Mouse (Mus musculus) lung, embryonic 16.5 days (tissue): ENCODE data around the gene Dnajc30. TPM values are rescaled to one million over a fixed set of nuclear protein-coding genes. Genes with fewer than 3 reads are reported as not detected.
"Not testable (repeated sequence)": the region's sequence is repeated elsewhere in the genome, so short reads cannot be mapped to it uniquely, and the experiment has no call there.

ENCODE experiments used
- ATAC-seq: fragments of 200-750 bp; cut with Nextera tagmentation; 2 replicates; pipeline ENCODE4 v1.8.0; 2017; ENCODE audit warnings: low read depth, mild to moderate bottlenecking, moderate library complexity
- H3K27ac ChIP-seq: fragments of 300-500 bp; sonication (generic); 2 replicates; pipeline ENCODE4 v1.5.1; 2014; ENCODE audit warnings: mild to moderate bottlenecking, control low read depth, low read length
- H3K27me3 ChIP-seq: fragments of 300-500 bp; sonication (generic); 2 replicates; pipeline ENCODE4 v1.6.1; 2014; ENCODE audit warnings: low read depth, low read length, mixed read lengths; ENCODE audit not compliant: control insufficient read depth, insufficient read depth
- H3K36me3 ChIP-seq: fragments of 300-500 bp; sonication (generic); 2 replicates; pipeline ENCODE4 v1.6.1; 2014; ENCODE audit warnings: low read length; ENCODE audit not compliant: control insufficient read depth, insufficient read depth
- H3K4me1 ChIP-seq: fragments of 300-500 bp; sonication (generic); replicated peaks from 2 replicates; pipeline ENCODE4 v1.6.1; 2014; ENCODE audit warnings: low read length, mixed read lengths; ENCODE audit not compliant: control insufficient read depth, insufficient read depth
- H3K4me2 ChIP-seq: fragments of 300-500 bp; sonication (generic); 2 replicates; pipeline ENCODE4 v1.6.1; 2014; ENCODE audit warnings: low read depth, low read length, control low read depth
- H3K4me3 ChIP-seq: fragments of 300-500 bp; sonication (generic); 2 replicates; pipeline ENCODE4 v1.5.1; 2014; ENCODE audit warnings: mild to moderate bottlenecking, low read length, control low read depth
- H3K9ac ChIP-seq: fragments of 300-500 bp; sonication (generic); 2 replicates; pipeline ENCODE4 v1.6.1; 2014; ENCODE audit warnings: low read length, control low read depth
- H3K9me3 ChIP-seq: fragments of 300-500 bp; sonication (generic); 2 replicates; pipeline ENCODE4 v1.6.1; 2016; ENCODE audit warnings: low read length; ENCODE audit not compliant: control insufficient read depth
- WGBS: fragments of 180-500 bp; shearing (Covaris S2); extraction: QIAGEN DNeasy Blood & Tissue Kit; methylation state at CpG from one replicate; pipeline ENCODE4 v1.1.7; 2014; 5-methylcytosine and 5-hydroxymethylcytosine counted together
- polyA plus RNA-seq: library from polyadenylated mRNA; unstranded; fragments of >200 nt; fragmentation: Nextera tagmentation; extraction: Ambion mirVana; gene quantifications from 2 replicates; pipeline ENCODE4 v1.2.1, GENCODE M21; 2015

Gene Dnajc30
- polyA plus RNA-seq, 1 experiment from 2014 or later, result 32.5 TPM

DNA sequence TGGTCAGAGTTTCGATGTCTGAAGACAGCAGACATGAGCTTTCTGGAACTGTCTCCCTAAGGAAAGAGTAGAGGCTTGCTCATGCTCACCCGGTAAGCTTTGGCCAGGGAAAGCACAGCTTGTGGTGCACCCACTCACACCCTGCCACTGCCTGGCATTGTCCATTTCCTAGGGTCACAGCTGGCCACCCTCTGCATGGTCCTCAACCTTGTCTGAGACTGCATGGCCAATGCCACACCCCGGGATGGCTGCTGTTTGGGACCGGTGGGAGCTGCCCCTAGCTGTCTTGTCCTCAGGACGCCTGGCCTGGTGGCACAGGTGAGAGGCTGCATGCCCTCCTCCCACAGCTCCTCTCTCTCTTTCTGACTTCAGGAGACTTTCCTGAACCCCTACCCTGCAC, 15.5 kb upstream of the Dnajc30 start:
- Histone ChIP-seq H3K4me3 (no peak overlapping the region), H3K4me2 (no peak overlapping the region), H3K27ac (no peak overlapping the region), H3K4me1 (no peaks in the 10 kb centered on the region), H3K9me3 (no peaks in the 10 kb centered on the region), H3K27me3 (no peaks in the 10 kb centered on the region), H3K36me3 (peaks cover 20% of the 10 kb centered on the region), H3K9ac (no peak overlapping the region)
- ATAC-seq, result no peak
- whole genome bisulfite sequencing, result 94% methylated on average over 5 of the region's 5 CpGs

DNA sequence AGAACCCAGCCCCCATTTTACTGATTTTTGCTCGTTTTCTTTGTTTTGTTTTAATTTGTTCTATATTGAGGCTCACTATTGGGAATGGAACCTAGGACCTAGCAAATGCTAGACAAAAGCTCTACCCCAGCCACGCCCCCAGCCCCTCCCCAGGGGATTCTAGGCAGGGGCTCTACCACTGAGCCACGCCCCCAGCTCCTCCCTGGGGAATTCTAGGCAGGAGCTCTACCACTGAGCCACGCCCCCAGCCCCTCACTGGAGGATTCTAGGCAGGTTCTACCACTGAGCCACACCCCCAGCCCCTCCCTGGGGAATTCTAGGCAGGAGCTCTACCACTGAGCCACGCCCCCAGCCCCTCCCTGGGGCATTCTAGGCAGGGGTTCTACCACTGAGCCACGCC, 14.7 kb upstream of the Dnajc30 start:
- not testable (repeated sequence) for ATAC-seq

DNA sequence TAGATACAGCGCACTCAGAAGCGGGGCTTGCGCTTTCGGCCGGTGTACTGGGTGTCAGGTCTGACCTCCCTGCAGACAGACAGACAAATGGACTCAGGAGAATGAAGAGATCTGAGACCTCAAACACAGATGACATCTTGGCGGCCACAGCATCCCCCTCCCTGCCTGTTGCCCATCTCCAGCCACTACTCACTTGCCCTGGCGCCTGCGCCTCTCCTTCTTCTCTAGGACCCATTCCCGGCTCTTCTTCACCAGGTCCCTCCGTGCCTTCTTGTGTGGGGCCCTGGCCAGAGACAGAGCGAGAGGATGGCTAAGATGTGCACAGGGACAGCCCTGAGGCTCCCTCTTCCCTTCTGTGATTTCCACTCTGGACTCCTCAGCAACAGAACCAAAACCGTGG, 10.6 kb upstream of the Dnajc30 start:
- Histone ChIP-seq H3K36me3 (peaks cover 19% of the 10 kb centered on the region; the same call in 1 of the 2 replicates), H3K9ac (no peak overlapping the region), H3K9me3 (no peaks in the 10 kb centered on the region), H3K27ac (no peak overlapping the region), H3K4me1 (no peaks in the 10 kb centered on the region), H3K4me2 (no peak overlapping the region), H3K4me3 (no peak overlapping the region), H3K27me3 (no peaks in the 10 kb centered on the region)
- 80% methylated on average over 12 of the region's 12 CpGs for WGBS
- no peak for ATAC-seq

More for the DNA sequence above, 14.7 kb upstream of the Dnajc30 start:
- H3K4me1 ChIP-seq, H3K9ac ChIP-seq, H3K9me3 ChIP-seq, H3K4me2 ChIP-seq, H3K4me3 ChIP-seq, H3K27ac ChIP-seq, H3K27me3 ChIP-seq: not testable (repeated sequence)
- WGBS, result 82% methylated on average over 6 of the region's 6 CpGs
- H3K36me3 ChIP-seq, result peaks cover 22% of the 10 kb centered on the region

DNA sequence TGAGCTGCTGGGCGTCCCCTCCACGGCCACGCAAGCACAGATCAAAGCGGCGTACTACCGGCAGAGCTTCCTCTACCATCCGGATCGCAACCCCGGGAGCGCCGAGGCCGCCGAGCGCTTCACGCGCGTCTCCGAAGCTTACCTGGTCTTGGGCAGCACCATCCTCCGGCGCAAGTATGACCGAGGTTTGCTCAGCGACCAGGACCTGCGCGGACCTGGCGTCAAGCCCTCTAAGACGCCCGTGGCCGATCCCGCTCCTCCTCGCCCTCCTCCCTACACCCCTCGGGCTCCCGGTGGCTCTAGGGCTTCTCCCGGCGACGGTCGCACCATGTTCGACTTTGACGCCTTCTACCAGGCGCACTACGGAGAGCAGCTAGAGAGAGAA, 372 bp downstream of the Dnajc30 start:
- peaks cover 16% of the 10 kb centered on the region for H3K36me3 ChIP-seq
- H3K4me1 ChIP-seq, result peaks cover 15% of the 10 kb centered on the region
- H3K4me2 ChIP-seq, result peak overlapping the region; percentile 90
- 0% methylated on average over 40 of the region's 40 CpGs for WGBS
- H3K27ac ChIP-seq, result peak overlapping the region; percentile 55
- no peaks in the 10 kb centered on the region for H3K27me3 ChIP-seq
- ATAC-seq, result peak; percentile 61
- no peaks in the 10 kb centered on the region for H3K9me3 ChIP-seq
- H3K4me3 ChIP-seq, result peak overlapping the region; percentile 91
- peak overlapping the region; percentile 81 for H3K9ac ChIP-seq

DNA sequence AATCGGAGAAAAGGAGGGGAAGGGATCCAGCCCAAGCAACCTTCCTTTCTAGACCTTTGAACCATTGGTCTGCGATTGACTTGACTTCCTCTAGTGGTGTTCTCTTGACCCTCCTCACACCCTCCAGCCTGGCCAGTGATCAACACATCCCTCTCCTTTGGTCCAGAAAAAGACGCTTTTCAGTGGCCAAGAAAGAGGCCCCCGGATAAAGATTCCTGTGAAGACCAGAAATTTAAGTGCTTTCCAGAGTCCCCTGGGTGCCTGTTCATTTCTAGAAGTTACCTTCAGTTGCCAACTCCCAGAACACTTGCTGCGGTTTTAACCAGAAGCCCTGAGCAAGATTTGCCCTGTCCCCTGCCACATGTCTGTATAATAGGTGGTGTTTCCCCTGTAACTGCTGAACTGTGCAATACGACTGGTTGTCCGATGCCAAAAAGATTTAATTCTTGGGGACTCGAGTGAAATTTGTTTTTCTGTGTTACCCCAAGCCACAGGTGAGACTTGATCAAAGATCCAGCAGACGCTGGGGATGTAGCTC, 976 bp downstream of the Dnajc30 start, which contains the start of gene Bud23:
TSS of gene Bud23 (minus strand) at position 51 of the 538 bp plus-strand sequence.
- H3K9me3 ChIP-seq, H3K27me3 ChIP-seq, ATAC-seq: not testable (repeated sequence)
- Histone ChIP-seq H3K27ac (peak within 1 kb of the TSS; percentile 55), H3K4me1 (peaks cover 15% of the 10 kb centered on the region), H3K36me3 (peaks cover 14% of the 10 kb centered on the region), H3K9ac (peak within 1 kb of the TSS; percentile 81), H3K4me2 (peak within 1 kb of the TSS; percentile 90), H3K4me3 (peak within 1 kb of the TSS; percentile 91)
- WGBS, result 64% methylated on average over 9 of the region's 9 CpGs

DNA sequence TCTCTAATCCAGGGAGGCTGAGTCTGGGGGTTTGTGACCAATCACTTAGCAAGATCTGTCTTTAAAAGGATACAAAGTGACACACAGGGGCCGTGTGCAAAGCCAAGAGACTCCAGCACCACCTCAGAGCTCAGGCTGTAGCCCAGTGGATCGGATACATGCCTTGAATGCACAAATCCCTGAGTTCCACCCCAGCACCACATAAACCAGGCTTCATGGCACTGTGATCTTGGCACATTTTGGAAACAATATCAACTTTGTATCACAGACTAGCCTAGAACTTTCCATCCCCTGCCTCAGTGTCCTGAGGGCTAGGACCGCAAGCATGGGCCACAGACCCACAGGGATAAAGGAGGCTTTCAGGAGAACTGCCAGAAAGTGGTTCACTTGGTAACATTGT, 2.0 kb downstream of the Dnajc30 start:
- Histone ChIP-seq H3K4me2 (no peak overlapping the region), H3K4me3 (no peak overlapping the region)
- WGBS, result 86% methylated on average over 3 of the region's 3 CpGs

DNA sequence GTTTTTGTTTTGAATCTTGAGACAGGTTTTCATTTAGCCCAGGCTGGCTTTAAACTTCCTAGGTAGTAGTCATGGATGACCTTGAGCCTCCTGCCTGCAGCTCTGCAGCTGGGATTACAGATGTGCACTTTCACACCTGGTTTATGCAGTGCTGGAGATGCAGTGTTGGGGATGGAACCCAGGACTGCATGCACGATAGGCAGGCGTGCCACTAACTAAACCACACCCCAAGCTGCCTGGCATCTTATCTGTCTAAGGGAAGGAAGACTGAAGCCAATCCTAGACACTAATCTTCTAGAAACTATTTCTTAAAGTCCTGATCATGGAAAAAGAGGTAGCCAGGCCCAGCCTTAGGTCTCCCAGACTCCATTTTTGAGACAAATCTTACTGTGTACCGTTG, 6.4 kb downstream of the Dnajc30 start:
- Histone ChIP-seq H3K27ac (no peak overlapping the region), H3K36me3 (peaks cover 6% of the 10 kb centered on the region; the same call in 1 of the 2 replicates), H3K4me1 (peaks cover 9% of the 10 kb centered on the region), H3K9ac (no peak overlapping the region), H3K4me3 (no peak overlapping the region), H3K27me3 (no peaks in the 10 kb centered on the region), H3K4me2 (no peak overlapping the region), H3K9me3 (no peaks in the 10 kb centered on the region)
- 86% methylated on average over 3 of the region's 3 CpGs for WGBS
- no peak for ATAC-seq

More for the DNA sequence above, 2.0 kb downstream of the Dnajc30 start:
- Histone ChIP-seq H3K9me3 (no peaks in the 10 kb centered on the region), H3K27ac (no peak overlapping the region), H3K9ac (no peak overlapping the region), H3K4me1 (peaks cover 15% of the 10 kb centered on the region), H3K27me3 (no peaks in the 10 kb centered on the region), H3K36me3 (peaks cover 6% of the 10 kb centered on the region; the same call in 1 of the 2 replicates)
- no peak for ATAC-seq

DNA sequence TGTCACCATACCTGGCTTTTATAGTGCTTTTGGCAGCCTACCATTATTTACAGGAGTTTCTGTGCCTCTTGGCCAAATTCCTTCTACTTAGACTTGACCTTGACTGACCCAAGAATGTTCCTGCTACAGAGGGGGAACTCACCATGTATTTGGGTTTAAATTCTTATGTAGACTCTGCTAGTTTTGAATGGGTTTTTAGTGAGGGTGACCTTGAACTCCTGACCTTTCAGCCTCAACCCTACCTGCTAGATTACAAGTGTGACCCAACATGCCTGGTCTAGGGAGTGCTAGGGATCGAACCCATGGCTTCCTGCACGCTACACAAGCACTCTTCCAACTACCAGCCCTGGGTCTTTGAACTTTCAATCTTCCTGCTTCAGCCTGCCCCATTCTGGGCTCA, 8.1 kb downstream of the Dnajc30 start:
- H3K36me3 ChIP-seq, result peaks cover 2% of the 10 kb centered on the region; the same call in 1 of the 2 replicates
- no peak overlapping the region for H3K27ac ChIP-seq

DNA sequence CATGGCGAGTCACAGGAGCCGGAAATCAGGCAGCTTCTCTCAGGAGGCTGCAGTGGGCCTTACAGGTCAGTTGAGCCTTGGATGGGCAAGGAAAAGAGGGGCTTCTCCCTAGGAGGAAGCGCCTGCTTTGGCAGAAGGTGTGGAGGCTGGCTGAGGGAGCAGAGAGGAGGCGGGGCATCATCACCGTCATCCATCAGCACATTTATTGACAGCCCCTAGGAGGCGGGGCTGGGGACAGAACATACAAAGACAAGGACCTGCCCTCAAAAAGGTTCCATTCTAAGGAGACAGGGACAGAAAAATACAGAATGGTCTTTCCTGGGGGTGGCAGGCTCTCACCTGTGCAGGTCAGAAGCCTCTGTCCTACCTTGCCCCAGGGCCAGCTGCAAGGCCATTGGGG, 8.7 kb downstream of the Dnajc30 start:
- Histone ChIP-seq H3K27me3 (no peaks in the 10 kb centered on the region), H3K4me1 (peaks cover 8% of the 10 kb centered on the region), H3K9ac (no peak overlapping the region), H3K4me2 (no peak overlapping the region), H3K4me3 (no peak overlapping the region), H3K36me3 (no peaks in the 10 kb centered on the region), H3K9me3 (no peaks in the 10 kb centered on the region), H3K27ac (no peak overlapping the region)
- no peak for ATAC-seq
- WGBS, result 71% methylated on average over 6 of the region's 6 CpGs

More for the DNA sequence above, 8.1 kb downstream of the Dnajc30 start:
- Histone ChIP-seq H3K4me2 (no peak overlapping the region), H3K27me3 (no peaks in the 10 kb centered on the region), H3K4me3 (no peak overlapping the region), H3K9ac (no peak overlapping the region), H3K9me3 (no peaks in the 10 kb centered on the region), H3K4me1 (peaks cover 8% of the 10 kb centered on the region)
- no peak for ATAC-seq
- 87% methylated on average over 2 of the region's 2 CpGs for WGBS
